Mouse (Mus musculus) spleen, adult 18-20 months (tissue): Measurements from ENCODE around the gene Hoxd3.
A peak's percentile ranks its signal among the peaks of the same experiment; 100 is the strongest.

Experiments used
- DNase-seq, 2 experiments: peaks; one replicate each; pipeline ENCODE4 v3.0.0; 2022; ENCODE audit warnings: mixed read lengths in 2 of 2

Hoxd3 gene

GRCm38 (mm10) chr2:74711721-74712621, at the start of gene Hoxd3, which contains the start of gene Hoxd4:
Hoxd3 (plus strand) TSS chr2:74711927.
Hoxd4 (plus strand) TSS chr2:74711929.
- DNase-seq: no peak

- DNase-seq: no peak
Observed at GRCm38 (mm10) chr2:74663291-74663925, 48.3 kb upstream of the Hoxd3 start.

DNA sequence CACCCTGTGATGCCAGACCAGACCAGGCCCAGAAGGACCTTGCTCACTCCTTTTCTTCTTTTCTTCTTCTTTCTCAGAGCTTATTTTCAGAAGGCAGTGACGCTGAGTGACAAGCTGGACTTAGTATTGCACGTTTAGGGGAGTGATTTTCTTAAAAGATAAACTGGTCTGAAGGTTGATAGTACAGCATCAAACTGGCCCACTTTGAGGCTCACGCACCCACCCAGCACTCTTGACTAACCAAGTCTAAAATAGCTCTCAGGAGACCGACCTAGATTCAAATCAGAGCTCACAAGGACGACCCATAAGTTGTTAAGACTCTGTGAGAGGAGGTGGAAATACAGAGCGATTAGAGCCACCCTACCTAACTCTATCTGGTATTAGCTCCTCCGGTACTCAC, 45.3 kb upstream of the Hoxd3 start:
- no peak for DNase-seq

- no peak for DNase-seq
Observed at GRCm38 (mm10) chr2:74667191-74667841, 44.4 kb upstream of the Hoxd3 start.

GRCm38 (mm10) chr2:74667842-74668357, 43.8 kb upstream of the Hoxd3 start, which contains the start of gene Hoxd13:
Hoxd13 (plus strand) TSS chr2:74668310.
- DNase-seq: no peak

- DNase-seq: no peak
Observed at GRCm38 (mm10) chr2:74668370-74669229, 43.1 kb upstream of the Hoxd3 start.

DNA sequence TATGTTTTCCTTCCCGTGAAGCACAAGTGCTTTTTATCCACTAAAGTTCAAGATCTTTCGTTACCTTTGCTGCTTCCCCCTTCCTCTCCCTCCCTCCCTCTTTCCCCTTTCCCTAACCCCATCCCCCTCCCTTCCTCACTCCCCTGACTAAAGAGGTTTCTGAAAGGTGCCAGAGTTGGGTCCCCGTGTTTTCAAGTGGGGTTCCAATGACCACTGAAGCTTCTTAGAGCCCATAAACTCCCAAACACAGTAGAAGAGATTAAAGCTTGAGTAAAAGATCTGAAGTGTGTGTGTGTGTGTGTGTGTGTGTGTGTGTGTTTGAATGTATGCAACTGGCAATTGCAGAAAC, 42.5 kb upstream of the Hoxd3 start:
- DNase-seq: no peak

DNA sequence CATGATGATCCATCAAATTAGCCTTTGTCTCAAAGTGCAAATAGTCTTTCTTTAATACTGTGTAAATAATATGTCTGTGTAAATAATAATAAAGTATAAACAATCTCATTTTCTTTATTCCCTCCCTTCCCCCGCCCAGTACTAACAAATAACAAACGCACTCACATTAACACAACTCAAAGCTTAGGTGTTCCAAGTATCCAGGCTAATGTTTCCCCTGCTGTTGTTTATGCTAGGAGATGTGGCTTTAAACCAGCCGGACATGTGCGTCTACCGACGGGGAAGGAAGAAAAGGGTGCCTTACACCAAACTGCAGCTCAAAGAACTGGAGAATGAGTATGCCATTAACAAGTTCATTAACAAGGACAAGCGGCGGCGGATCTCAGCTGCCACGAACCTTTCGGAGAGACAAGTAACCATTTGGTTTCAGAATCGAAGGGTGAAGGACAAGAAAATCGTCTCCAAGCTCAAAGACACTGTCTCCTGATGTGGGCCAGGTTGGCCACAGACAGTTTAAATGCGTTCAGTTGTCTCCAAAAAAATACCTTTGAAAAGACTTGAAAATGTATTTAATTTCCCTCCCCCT, 42.0 kb upstream of the Hoxd3 start:
- DNase-seq: no peak

GRCm38 (mm10) chr2:74670632-74671188, 41.0 kb upstream of the Hoxd3 start:
- no peak for DNase-seq

- no peak for DNase-seq
Observed at GRCm38 (mm10) chr2:74671847-74672246, 39.9 kb upstream of the Hoxd3 start.

GRCm38 (mm10) chr2:74672481-74673362, 39.0 kb upstream of the Hoxd3 start:
- peak in 1 of 2 experiments; percentile 55 for DNase-seq

DNA sequence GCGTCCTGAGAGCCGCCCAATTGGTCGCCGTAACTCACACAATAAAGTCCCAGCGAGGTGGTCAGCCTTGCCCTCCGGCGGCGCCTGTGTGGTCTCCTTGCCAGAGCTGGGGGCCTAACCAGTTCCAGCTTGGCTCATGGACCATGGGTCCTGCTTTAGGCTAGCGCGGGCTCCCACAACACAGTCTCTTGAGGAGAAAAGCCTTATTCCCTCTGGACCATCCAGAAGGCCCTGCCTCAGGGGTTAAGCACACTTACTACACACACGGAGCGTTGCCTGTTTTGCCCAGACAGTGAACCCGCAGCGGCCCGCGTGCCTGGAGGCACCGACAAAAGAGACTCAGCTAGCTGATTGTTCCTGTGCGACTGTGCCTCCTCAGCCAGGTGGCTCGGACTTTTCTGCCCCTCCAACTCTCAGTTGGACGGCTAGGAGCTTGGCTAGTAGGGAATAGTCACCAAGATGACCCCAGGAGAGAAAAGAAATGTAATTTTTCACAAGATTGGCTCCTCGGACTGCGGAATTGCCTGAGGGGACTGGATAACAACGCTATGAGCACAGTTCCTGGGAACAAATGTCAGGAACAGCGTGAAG, 37.8 kb upstream of the Hoxd3 start:
- no peak for DNase-seq

GRCm38 (mm10) chr2:74674881-74675665, 36.7 kb upstream of the Hoxd3 start, which contains the start of gene Hoxd12:
Hoxd12 (plus strand) TSS chr2:74675013.
- peak in 1 of 2 experiments; percentile 3 for DNase-seq

- DNase-seq: no peak
Observed at GRCm38 (mm10) chr2:74675666-74676282, 36.0 kb upstream of the Hoxd3 start.

DNA sequence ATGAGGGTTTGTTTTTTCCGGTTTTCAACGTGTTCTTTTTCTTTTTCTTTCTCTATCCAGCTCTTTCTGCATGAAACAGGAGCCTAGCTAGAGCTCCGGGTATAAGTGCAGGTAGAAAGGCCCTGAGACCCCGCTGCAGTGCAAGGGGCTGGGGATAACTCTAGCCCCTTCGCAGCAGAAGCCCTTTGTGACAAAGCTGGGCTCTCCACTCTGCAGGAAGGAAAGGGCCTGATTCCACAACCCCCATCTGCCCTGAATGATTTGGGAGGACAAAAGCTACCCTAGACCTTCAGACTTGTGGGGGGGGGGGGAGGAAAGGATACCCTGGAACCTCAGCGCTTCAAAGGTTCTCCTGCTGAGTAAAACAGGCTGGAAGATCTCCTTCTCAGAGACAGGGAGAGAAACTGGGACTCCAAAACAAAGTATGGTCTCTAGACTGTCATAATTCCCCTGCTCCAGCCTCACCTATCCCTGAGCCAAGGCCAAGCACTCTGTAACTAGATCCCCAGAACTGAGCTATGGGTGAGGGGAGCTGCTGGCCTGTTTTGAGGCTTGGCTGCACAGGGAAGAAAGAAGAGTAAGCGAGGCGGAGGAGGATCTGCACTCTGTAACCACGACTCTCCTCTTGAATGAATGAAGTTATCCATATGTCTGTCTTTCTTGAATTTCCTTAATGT, 35.2 kb upstream of the Hoxd3 start:
- no peak for DNase-seq

DNA sequence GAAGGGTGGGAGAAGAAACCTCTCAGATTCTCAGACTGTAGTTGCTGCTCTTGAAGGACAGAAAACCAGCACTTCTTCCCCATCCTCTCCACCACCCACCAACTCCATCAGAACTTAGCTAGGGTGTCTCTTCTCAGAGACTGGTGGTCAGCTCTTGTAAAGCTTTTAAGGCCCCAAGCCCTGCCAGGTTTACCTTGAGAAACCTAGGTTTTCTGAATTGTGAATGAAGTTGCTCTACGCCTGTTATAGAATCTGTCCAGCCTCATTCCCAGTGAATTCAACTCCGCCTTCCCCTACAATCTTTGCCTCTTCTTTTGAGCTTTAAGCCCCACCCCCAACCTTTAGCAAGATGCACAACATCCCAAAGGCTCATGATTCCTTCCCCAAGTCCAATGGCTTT, 34.6 kb upstream of the Hoxd3 start:
- DNase-seq: no peak

- no peak for DNase-seq
Observed at GRCm38 (mm10) chr2:74678891-74679595, 32.7 kb upstream of the Hoxd3 start, which contains the start of gene Hoxd11. Hoxd11 (plus strand) TSS chr2:74679557.
